Mouse (Mus musculus) testis, adult 2 months (tissue): ENCODE data around the gene Ank3.

ENCODE experiments used
- CTCF ChIP-seq: fragments of 200-500 bp; IDR thresholded peaks from 2 replicates; pipeline ENCODE4 v1.5.1; 2012; ENCODE audit warnings: low read depth, mild to moderate bottlenecking, inconsistent platforms, low read length, moderate library complexity; ENCODE audit not compliant: control insufficient read depth, insufficient read depth, insufficient replicate concordance
- POLR2A ChIP-seq: fragments of 200-500 bp; IDR thresholded peaks from 2 replicates; pipeline ENCODE4 v1.6.1; 2012; ENCODE audit warnings: low read depth, mild to moderate bottlenecking, inconsistent platforms, low read length, moderate library complexity; ENCODE audit not compliant: control insufficient read depth

GRCm38 (mm10) chr10:69716907-69717306, 318.3 kb downstream of the Ank3 start:
- TF ChIP-seq POLR2A (no peak), CTCF (no peak)
